Mouse (Mus musculus) E14TG2a.4 (cell line): ENCODE measurements at regions not wholly inside any gene's neighbourhood (a gene's known extent, or its start where the extent isn't known, plus 50 kb on each side); places are given as distances from the start of the nearest gene placed in this dataset.

Experiments
- H3K27me3 ChIP-seq: 2 replicates; pipeline ENCODE4 v1.6.1; 2014; ENCODE audit warnings: low read length, control low read depth; ENCODE audit not compliant: insufficient read depth
- H3K36me3 ChIP-seq: 2 replicates; pipeline ENCODE4 v1.6.1; 2014; ENCODE audit warnings: low read length, control low read depth; ENCODE audit not compliant: insufficient read depth
- H3K4me1 ChIP-seq: replicated peaks from 2 replicates; pipeline ENCODE4 v1.6.1; 2014; ENCODE audit warnings: low read depth, low read length, control low read depth
- H3K4me3 ChIP-seq: replicated peaks from 2 replicates; pipeline ENCODE4 v1.5.1; 2014; ENCODE audit warnings: mild to moderate bottlenecking, low read length
- H3K9me3 ChIP-seq: 2 replicates; pipeline ENCODE4 v1.6.1; 2014; ENCODE audit warnings: low read length, control low read depth
- CTCF ChIP-seq: conservative IDR thresholded peaks from 2 replicates; pipeline ENCODE4 v1.5.1; 2014; ENCODE audit warnings: low read length
- NANOG ChIP-seq: IDR thresholded peaks from 2 replicates; pipeline ENCODE4 v1.6.1; 2014; ENCODE audit warnings: borderline replicate concordance, low read length, mixed read lengths
- POU5F1 ChIP-seq: IDR thresholded peaks from 2 replicates; pipeline ENCODE4 v1.6.1; 2014; ENCODE audit warnings: low read length, borderline replicate concordance

GRCm38 (mm10) chr12:9969390-9969789, 399.5 kb downstream of the Osr1 start:
- H3K4me3 ChIP-seq, result no peak overlapping the region
- no peak for TF ChIP-seq POU5F1
- TF ChIP-seq NANOG, result no peak
- no peak for TF ChIP-seq CTCF
- no peaks in the 10 kb centered on the region for H3K4me1 ChIP-seq
- H3K27me3 ChIP-seq, result no peaks in the 10 kb centered on the region
- H3K36me3 ChIP-seq, result no peaks in the 10 kb centered on the region
- no peaks in the 10 kb centered on the region for H3K9me3 ChIP-seq

DNA sequence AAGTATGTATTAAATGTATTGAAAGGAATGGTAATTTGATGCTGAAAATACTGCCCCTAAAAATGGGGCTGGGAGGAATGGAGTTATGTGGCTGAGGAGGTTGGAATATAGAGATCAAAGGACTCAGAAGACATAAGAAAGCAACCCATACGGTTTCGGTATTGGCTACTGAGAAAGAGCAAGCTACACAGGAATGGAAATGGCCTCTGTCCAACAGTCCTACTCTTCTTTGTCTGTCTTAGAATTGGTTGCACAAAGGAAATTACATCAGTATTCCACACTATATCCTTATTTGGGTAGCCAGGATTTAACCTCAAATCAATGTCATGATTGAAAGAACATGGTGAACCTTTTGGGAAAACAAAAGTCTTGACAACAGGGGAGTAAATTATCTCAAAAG, 399.0 kb upstream of the Nt5c1b start:
- no peaks in the 10 kb centered on the region for H3K36me3 ChIP-seq
- TF ChIP-seq POU5F1, result no peak
- no peak for TF ChIP-seq CTCF
- TF ChIP-seq NANOG, result no peak
- H3K4me1 ChIP-seq, result no peaks in the 10 kb centered on the region
- no peak overlapping the region for H3K4me3 ChIP-seq
- no peaks in the 10 kb centered on the region for H3K9me3 ChIP-seq
- H3K27me3 ChIP-seq, result no peaks in the 10 kb centered on the region

DNA sequence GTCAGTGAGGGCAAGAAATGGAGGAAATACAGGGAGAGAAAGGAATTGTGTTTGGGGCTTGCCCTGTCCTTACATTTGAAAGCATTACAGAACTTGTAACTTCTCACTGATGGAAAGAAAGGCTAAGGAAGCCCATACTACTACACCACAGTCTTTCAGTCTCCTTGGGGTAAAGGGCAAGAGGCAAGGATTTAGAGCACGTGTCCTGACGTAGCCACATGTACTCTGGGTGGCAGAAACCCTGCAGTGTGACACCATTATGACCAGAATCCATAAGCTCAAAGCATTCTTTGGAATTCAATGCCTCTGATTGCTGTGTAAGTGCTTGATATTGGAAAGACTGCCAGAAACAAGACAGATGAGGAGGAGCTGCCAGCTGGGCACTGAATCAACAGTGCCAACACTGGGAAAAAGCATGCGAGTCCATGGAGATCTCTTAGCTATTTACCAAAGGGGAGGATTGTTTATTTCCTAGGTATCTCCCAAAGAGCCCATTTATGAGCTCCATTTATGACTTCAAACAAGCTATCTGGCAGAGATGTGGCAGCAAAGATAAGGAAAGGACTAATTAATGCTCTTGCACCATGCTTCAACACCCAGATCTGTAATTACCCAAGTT, 391.2 kb upstream of the Nt5c1b start:
- H3K4me3 ChIP-seq, result no peak overlapping the region
- TF ChIP-seq CTCF (no peak), POU5F1 (no peak), NANOG (no peak)
- no peaks in the 10 kb centered on the region for H3K36me3 ChIP-seq
- no peaks in the 10 kb centered on the region for H3K9me3 ChIP-seq
- no peaks in the 10 kb centered on the region for H3K4me1 ChIP-seq
- no peaks in the 10 kb centered on the region for H3K27me3 ChIP-seq

DNA sequence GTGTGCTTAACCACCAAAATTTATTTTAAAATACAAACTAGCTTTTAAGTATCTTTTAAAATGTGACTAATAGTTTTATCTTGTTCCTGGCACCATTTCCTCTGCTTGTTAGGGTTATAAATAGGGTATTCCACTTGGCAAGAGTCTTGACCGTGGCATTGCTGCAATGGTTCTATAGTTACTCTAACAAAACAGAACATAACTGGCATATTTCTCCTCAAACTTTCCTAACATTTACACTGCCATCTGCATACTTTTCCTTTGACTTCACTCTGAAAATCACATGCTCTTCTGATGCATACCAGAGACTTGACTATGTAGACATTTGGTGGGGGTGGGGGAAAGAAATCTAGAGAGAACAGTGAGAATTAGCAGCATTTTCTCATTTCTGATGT, 390.7 kb upstream of the Nt5c1b start:
- no peaks in the 10 kb centered on the region for H3K27me3 ChIP-seq

GRCm38 (mm10) chr12:9991305-9991704, 378.5 kb upstream of the Nt5c1b start:
- H3K9me3 ChIP-seq, result no peaks in the 10 kb centered on the region
- no peak overlapping the region for H3K4me3 ChIP-seq
- H3K36me3 ChIP-seq, result no peaks in the 10 kb centered on the region
- no peaks in the 10 kb centered on the region for H3K4me1 ChIP-seq
- TF ChIP-seq NANOG, result no peak
- TF ChIP-seq POU5F1, result no peak
- TF ChIP-seq CTCF, result no peak
- no peaks in the 10 kb centered on the region for H3K27me3 ChIP-seq

More for the DNA sequence above, 390.7 kb upstream of the Nt5c1b start:
- no peaks in the 10 kb centered on the region for H3K36me3 ChIP-seq
- H3K4me1 ChIP-seq, result no peaks in the 10 kb centered on the region
- no peak for TF ChIP-seq NANOG
- no peak for TF ChIP-seq CTCF
- TF ChIP-seq POU5F1, result no peak
- no peaks in the 10 kb centered on the region for H3K9me3 ChIP-seq
- no peak overlapping the region for H3K4me3 ChIP-seq

- no peaks in the 10 kb centered on the region for H3K4me1 ChIP-seq
- H3K27me3 ChIP-seq, result no peaks in the 10 kb centered on the region
- TF ChIP-seq CTCF (no peak), NANOG (no peak), POU5F1 (no peak)
- H3K36me3 ChIP-seq, result no peaks in the 10 kb centered on the region
- no peaks in the 10 kb centered on the region for H3K9me3 ChIP-seq
- no peak overlapping the region for H3K4me3 ChIP-seq
Observed at GRCm38 (mm10) chr12:9995670-9996069, 374.1 kb upstream of the Nt5c1b start.

- TF ChIP-seq CTCF, result no peak
- no peak for TF ChIP-seq NANOG
- no peak for TF ChIP-seq POU5F1
- H3K9me3 ChIP-seq, result no peaks in the 10 kb centered on the region
- H3K36me3 ChIP-seq, result no peaks in the 10 kb centered on the region
- no peak overlapping the region for H3K4me3 ChIP-seq
- no peaks in the 10 kb centered on the region for H3K27me3 ChIP-seq
- no peaks in the 10 kb centered on the region for H3K4me1 ChIP-seq
Observed at GRCm38 (mm10) chr12:9996455-9997189, 373.2 kb upstream of the Nt5c1b start.

GRCm38 (mm10) chr12:9997190-9997561, 372.6 kb upstream of the Nt5c1b start:
- TF ChIP-seq NANOG (no peak), CTCF (no peak), POU5F1 (no peak)
- Histone ChIP-seq H3K4me1 (no peaks in the 10 kb centered on the region), H3K4me3 (no peak overlapping the region), H3K36me3 (no peaks in the 10 kb centered on the region), H3K27me3 (no peaks in the 10 kb centered on the region), H3K9me3 (no peaks in the 10 kb centered on the region)

GRCm38 (mm10) chr12:9997571-9997970, 372.2 kb upstream of the Nt5c1b start:
- no peak overlapping the region for H3K4me3 ChIP-seq
- no peaks in the 10 kb centered on the region for H3K4me1 ChIP-seq
- no peaks in the 10 kb centered on the region for H3K27me3 ChIP-seq
- no peaks in the 10 kb centered on the region for H3K36me3 ChIP-seq
- TF ChIP-seq NANOG (no peak), CTCF (no peak), POU5F1 (no peak)
- H3K9me3 ChIP-seq, result no peaks in the 10 kb centered on the region

GRCm38 (mm10) chr12:9999933-10000332, 369.8 kb upstream of the Nt5c1b start:
- TF ChIP-seq NANOG, result no peak
- TF ChIP-seq CTCF, result no peak
- TF ChIP-seq POU5F1, result no peak
- H3K4me3 ChIP-seq, result no peak overlapping the region
- H3K4me1 ChIP-seq, result no peaks in the 10 kb centered on the region
- H3K9me3 ChIP-seq, result no peaks in the 10 kb centered on the region
- no peaks in the 10 kb centered on the region for H3K27me3 ChIP-seq
- no peaks in the 10 kb centered on the region for H3K36me3 ChIP-seq
